Mouse (Mus musculus): ENCODE results near the gene Dhdds. TPM values are rescaled to one million over a fixed set of nuclear protein-coding genes. Genes with fewer than 3 reads are reported as not detected.
"Not testable (repeated sequence)": the region's sequence is repeated elsewhere in the genome, so short reads cannot be mapped to it uniquely, and the experiment has no call there.

The Dhdds gene
- total RNA-seq, 2 experiments from 2014 or later: 26.4 to 30.1 TPM

DNA sequence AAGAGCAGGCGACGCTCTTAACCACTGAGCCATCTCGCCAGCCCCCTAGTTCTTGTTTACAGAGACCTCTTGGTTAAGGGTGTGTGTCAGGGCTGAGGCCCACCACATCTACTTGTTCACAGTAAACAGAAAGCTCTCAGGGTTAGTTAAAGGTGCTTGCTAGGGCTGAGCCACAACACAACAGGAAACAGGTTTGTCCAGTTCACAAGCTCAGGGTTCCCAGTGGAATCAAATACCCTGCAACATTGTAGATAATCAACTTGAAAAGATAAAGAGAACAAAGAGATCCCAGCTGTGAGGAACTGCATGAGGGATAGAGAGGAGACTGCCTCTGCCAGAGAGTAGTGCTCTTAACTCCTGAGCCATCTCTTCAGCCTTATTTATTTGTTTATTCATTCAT lies 6.1 kb upstream of the Dhdds start:
- intact Hi-C loops (cut with DNase I): no loop called here
- no peak for DNase-seq (ENCODE audit: low spot score)

DNA sequence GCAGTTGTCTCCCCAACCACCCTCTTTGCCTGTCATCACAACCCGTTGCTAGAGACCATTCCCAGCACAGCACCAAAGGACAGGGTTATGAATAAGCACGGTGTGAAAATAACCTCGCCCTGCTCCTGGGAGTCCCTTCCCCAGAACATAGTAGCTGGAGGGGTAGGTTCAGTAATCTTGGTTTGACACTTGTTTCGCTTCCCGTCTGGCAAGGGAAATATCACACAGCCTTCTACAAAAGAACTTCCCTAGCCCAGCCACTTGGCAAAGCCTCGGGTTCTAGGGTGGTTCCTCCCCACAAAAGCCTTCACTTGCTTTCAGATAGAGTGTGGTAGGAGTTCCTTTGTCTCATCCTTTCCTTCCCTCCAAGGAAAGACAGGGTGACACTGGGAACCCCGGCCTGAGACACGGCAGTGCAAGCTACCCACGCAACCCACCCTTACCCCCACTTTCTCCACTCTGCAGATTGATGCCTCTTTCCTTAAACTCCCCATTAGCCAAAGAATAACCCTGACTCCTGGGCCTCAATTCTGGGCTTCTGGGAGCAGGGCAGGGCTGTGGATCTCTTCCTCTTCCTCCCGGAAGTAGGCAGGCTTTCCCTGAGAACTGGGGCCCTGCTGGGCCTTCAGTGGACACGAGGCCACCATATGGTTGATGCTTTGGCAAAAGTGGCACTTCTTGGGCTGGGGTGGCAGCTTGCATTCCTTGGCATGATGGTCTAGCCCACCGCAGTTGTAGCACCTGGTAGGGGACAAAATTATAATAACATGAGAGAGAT lies 5.1 kb upstream of the Dhdds start:
- intact Hi-C loops (cut with DNase I): no loop called here
- no peak for DNase-seq (ENCODE audit: low spot score)

DNA sequence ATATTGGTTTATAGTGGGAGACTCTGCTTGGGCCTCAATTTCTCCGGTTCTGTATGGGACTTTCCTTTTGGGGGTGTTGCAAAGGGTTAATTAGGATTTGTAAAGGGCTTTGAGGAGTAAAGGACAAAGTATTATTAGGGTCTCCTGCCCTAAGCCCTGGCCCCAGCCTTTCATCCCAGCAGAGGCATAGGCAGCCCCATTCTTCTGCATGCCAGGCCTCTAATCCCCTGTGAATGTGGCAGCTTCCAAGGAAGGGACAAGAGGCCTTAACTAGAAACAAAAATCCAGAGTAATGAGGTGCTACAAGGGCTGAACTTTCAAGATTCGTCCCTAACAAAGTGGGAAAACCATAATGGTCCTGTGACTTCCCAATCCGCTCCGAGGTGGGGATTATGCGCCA lies 2.2 kb upstream of the Dhdds start:
- intact Hi-C loops (cut with DNase I): loop anchor here (5.0 kb wide), 1 partner anchor 244 kb away; the partner anchor contains the start of genes Gm30191 and Zfp593
- no peak for DNase-seq (ENCODE audit: low spot score)

DNA sequence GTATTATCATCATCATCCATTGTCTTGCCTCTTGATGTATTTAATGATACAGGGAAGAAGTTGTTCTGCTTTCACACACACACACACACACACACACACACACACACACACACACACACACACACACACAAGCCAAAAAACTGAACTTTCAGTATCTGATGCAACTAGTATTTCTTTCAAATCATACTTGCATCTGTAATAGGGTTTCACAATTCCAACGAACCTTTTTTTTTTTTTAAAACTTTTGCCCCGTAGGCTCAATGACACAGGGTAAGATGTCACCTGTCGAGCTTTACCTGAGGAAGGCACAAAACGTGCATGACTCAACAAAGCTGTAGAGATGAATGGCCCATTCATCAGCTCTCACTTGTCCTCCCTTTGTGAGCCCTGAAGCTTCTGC lies 1.5 kb upstream of the Dhdds start:
- intact Hi-C loops (cut with DNase I): loop anchor here (5.0 kb wide), 1 partner anchor 245 kb away; the partner anchor contains the start of genes Gm30191 and Zfp593
- no peak for DNase-seq (ENCODE audit: low spot score)

DNA sequence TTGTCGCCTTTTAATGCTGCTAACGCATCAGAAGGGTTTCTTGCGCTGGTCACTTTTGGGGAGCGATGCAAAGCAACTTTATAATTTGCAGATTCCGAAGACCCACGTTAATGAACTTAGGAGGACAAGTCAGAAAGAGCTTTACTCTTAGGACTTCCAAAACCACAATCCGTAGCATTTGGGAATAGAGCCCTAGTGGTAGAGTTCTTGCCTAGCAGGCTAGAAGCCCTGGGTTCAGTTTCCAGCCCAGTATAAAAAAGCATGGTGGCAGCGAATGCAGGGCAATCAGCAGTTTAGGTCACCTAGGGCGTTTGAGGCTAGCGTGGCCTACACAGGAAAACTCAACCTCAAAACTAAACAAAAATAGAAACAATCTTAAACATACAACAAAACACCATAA lies 992 bp upstream of the Dhdds start:
- no peak for DNase-seq (ENCODE audit: low spot score)
- intact Hi-C loops (cut with DNase I): loop anchor here (5.0 kb wide), 1 partner anchor 246 kb away; the partner anchor contains the start of genes Gm30191 and Zfp593

DNA sequence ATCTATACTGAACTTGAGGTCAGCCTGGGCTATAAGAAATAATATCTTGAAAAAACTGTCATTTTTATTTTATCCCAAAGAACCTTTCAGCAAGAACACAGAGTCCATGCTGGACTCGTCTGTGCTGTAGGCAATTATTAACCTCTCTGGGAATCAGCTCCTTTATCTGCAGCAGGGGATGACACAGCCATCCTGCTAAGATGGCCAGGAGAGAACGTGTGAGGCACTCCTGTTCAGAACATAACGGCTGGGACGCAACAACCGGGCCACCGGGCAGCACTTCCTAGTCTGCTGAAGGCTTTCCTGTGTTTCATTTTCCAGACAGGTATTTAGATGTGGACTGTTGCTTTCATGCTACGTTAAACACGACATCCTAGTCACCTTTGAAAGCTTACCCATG lies 6.0 kb downstream of the Dhdds start:
- DNase-seq (ENCODE audit: low spot score): no peak
- intact Hi-C loops (cut with DNase I): no loop called here

DNA sequence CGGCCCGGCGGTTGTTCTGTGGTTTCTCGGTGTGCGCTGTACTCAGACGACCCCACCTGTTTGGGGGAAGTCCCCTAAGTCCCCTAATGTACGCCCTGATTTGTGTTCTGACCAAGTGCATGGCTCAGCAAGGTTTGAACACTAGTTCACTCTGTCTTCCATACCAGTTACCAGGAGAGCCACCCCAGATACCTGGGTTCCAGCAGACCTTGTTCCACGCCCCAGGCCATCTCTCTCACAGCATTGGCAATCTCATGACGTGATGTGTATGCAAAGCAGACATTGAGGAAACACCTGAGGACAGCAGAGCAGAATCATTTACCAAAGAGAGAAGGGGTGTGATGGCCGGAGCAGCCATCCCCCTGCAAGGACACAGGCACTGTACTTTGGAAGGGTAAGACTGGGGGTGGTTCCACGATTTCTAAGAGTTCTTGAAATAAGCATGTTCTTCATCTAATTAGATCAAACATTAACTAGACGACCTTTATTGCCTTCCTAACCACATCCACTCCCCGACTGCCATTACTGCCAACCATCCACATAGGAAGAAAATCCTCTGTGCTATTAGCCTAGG lies 9.5 kb downstream of the Dhdds start:
- intact Hi-C loops (cut with DNase I): no loop called here

DNA sequence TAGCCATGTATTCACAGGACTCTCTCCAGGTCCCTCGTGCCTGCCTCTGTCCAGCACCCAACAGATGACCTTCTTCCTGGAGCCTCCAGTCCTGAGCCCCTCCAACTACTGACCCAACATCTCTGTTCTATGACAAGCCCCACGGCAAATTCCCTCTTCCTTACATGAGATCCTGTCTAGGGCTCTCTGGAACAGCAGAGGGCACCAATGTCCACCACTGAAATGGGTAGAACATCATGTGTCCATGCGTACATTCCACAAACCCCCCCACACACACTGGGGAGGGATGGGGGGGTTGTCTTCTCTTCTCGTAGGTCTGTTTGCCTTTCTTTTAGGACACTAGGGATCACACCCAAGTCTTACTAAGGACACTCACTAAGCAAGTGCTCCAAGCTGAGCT lies 10.7 kb downstream of the Dhdds start:
- intact Hi-C loops (cut with DNase I): no loop called here
- no peak for DNase-seq (ENCODE audit: low spot score)

More for the DNA sequence above, 9.5 kb downstream of the Dhdds start:
- no peak for DNase-seq (ENCODE audit: low spot score)

- intact Hi-C loops (cut with DNase I); DNase-seq (ENCODE audit: low spot score): not testable (repeated sequence)
Measured at GRCm38 (mm10) chr4:133988289-133988688, 12.4 kb downstream of the Dhdds start.

DNA sequence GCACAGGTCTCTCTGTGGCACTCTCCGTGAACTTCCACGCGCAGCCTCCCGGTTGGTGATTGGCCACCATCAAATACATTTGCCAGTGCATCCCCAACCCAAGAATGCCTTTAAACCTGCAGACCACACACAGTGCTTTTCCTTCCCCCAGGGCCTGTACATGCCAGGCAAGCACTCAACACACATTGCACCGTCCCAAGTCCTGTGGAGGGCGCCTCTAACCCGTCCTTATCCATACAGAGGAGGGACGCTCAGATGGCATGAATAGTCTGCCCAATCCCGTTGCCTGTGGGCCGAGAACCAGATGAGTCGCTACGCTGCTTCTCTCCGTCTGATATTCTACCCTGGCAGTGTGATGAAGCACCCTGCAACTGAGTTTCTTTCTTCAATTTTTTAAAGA lies 17.8 kb downstream of the Dhdds start:
- intact Hi-C loops (cut with DNase I): no loop called here
- no peak for DNase-seq (ENCODE audit: low spot score)

- intact Hi-C loops (cut with DNase I): no loop called here
- no peak for DNase-seq (ENCODE audit: low spot score)
Measured at GRCm38 (mm10) chr4:133980496-133980895, 20.2 kb downstream of the Dhdds start.

GRCm38 (mm10) chr4:133978021-133978711 lies 22.6 kb downstream of the Dhdds start:
- no peak for DNase-seq (ENCODE audit: low spot score)
- intact Hi-C loops (cut with DNase I): no loop called here

GRCm38 (mm10) chr4:133971741-133972140 lies 29.0 kb downstream of the Dhdds start:
- DNase-seq (ENCODE audit: low spot score): no peak
- intact Hi-C loops (cut with DNase I): no loop called here

- intact Hi-C loops (cut with DNase I): no loop called here
- DNase-seq (ENCODE audit: low spot score): no peak
Measured at GRCm38 (mm10) chr4:133970876-133971275, 29.8 kb downstream of the Dhdds start.

DNA sequence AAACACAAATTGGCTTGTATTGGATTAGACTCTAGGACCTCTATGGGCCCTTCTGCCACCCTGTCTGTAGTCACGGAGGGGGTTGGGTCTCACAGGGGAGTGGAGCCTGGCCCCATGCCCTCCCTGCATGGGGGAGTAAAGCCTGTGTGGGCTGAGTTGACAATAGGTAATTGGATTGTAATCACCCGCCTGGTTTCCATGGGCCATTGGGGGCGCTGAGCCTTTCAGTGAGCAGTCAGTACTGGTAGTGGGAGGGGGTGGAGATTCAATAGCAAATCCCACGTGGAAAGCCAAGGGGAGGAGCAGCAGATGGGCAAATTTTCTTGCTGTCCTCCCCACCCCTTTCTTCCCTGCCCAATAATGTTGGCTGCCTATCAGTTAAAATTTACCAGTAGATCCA lies 30.5 kb downstream of the Dhdds start:
- no peak for DNase-seq (ENCODE audit: low spot score)
- intact Hi-C loops (cut with DNase I): no loop called here

- intact Hi-C loops (cut with DNase I): loop anchor here (2.0 to 5.0 kb wide), 2 partner anchors 30 to 37 kb away; no protein-coding TSS in a partner anchor
Measured at GRCm38 (mm10) chr4:133969114-133969770, 31.5 kb downstream of the Dhdds start.

DNA sequence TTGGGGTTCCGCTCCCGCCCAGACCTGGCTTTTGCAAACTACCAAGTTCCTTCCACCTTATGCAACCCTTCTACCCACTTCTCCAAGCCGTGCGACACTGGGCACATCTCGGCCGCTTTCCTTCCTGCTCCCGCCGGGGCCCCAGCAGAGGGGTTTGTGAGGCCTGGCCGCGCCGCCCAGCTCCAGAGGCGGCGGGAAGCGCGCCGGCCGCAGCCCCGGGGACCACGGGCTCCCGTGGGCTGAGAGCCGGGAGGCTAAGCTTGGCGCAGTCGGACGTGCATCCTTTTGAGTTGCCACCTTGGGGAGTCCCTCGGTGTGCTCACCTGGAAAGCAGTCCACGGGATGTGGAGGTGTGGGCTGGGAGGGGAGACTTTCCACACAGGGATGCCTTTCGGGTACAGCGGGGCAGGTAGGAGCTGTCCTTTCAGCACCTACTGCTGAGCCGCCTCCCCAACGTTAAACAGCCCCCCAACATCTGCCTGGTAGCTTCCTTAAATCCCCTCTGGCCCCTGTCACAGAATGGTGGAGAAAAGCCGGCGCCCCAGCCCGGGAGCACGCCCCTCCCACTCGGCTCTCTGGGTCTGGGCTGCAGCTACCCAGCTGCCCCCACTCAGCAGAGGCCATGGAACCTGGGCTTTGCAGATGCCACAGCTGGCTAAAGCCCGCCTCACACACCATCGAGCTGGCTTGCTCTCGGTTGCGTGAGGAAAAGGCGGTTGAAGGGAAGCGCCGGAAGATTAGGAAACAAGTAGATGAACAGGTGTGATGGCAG lies 32.4 kb downstream of the Dhdds start, which contains the start of gene Hmgn2:
TSS of gene Hmgn2 (minus strand) at position 501 of the 772 bp plus-strand sequence.
- peak; percentile 7 for DNase-seq (ENCODE audit: low spot score)
- intact Hi-C loops (cut with DNase I): loop anchor here (2.0 to 5.0 kb wide), 2 partner anchors 30 to 36 kb away; no protein-coding TSS in a partner anchor

More at GRCm38 (mm10) chr4:133969114-133969770, 31.5 kb downstream of the Dhdds start:
- DNase-seq (ENCODE audit: low spot score): no peak

DNA sequence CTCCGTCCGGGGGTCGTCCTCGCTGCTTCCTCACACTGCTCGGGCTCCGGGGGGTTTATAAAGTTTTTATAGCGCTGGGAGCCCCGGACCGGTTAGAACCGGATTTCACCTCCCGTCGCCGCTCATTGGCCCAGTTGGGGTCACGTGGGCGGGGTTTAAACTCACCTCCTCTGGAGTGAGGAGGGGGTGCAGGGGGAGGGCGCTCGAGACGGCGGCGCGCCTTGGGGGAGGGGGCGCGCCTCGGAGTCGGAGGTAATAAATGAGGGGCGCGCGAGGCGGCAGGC lies 32.9 kb downstream of the Dhdds start:
- intact Hi-C loops (cut with DNase I): loop anchor here (2.0 to 5.0 kb wide), 2 partner anchors 31 to 36 kb away; no protein-coding TSS in a partner anchor
- DNase-seq (ENCODE audit: low spot score): peak; percentile 76

- intact Hi-C loops (cut with DNase I): loop anchor here (5.0 kb wide), 1 partner anchor 35 kb away; no protein-coding TSS in a partner anchor
- peak; percentile 95 for DNase-seq (ENCODE audit: low spot score)
Measured at GRCm38 (mm10) chr4:133967138-133967865, 33.4 kb downstream of the Dhdds start.

All from heart, postnatal 25 days (tissue).